Mouse (Mus musculus) cortical plate, adult 2 months (tissue): ENCODE measurements at regions not wholly inside any gene's neighbourhood (a gene's known extent, or its start where the extent isn't known, plus 50 kb on each side); places are given as distances from the start of the nearest gene placed in this dataset.

ENCODE experiments used
- CTCF ChIP-seq: fragments of 200-500 bp; IDR thresholded peaks from 2 replicates; pipeline ENCODE4 v1.5.1; 2011; ENCODE audit warnings: mild to moderate bottlenecking, control low read depth, low read length; ENCODE audit not compliant: insufficient read depth; ENCODE audit errors: extremely low read depth
- POLR2A ChIP-seq: fragments of 200-500 bp; IDR thresholded peaks from 2 replicates; pipeline ENCODE4 v1.6.1; 2011; ENCODE audit warnings: mild to moderate bottlenecking, low read length, control low read depth; ENCODE audit not compliant: insufficient read depth; ENCODE audit errors: extremely low read depth

GRCm38 (mm10) chr14:31960201-31960854, 68.5 kb upstream of the Galnt15 start:
- no peak for TF ChIP-seq POLR2A
- TF ChIP-seq CTCF: no peak
